Mouse (Mus musculus): ENCODE measurements at regions not wholly inside any gene's neighbourhood (a gene's known extent, or its start where the extent isn't known, plus 50 kb on each side); places are given as distances from the start of the nearest gene placed in this dataset.

DNA sequence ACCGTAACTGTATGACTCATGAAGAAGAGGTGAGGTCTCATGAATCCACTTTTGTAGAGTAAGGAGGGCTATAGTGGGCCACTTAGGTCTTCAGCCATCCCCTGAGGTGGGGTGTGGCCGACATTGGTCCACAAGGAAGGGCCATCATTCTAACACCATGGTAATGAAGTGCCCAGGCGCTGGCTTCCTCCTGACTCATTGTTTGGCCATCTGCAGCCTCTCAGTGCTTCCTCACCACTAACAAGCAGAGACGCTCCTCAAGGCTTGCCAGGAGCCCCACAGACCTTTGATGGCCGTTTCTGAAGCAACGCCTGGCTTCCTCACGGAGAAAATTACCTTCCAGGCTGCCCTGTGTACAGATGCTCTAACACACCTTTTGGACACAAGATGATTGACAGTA, 317.7 kb downstream of the Zfp706 start:
- no peak for TF ChIP-seq TAL1 (IDR thresholded peaks at IDR 0.05; ENCODE audit: low read length)
- no peak for TF ChIP-seq GATA1 (IDR thresholded peaks at IDR 0.05; ENCODE audit: low read length)
